Mouse (Mus musculus) erythroblast, embryonic 14.5 days (primary cell): ENCODE data around the gene Fgfbp3.

ENCODE experiments used
- GATA1 ChIP-seq: IDR thresholded peaks from 2 replicates; pipeline ENCODE4 v1.6.1; 2012; ENCODE audit warnings: low read length, inconsistent platforms, mixed read lengths
- TAL1 ChIP-seq: IDR thresholded peaks from 3 replicates; pipeline ENCODE4 v1.6.1; 2012; ENCODE audit warnings: low read length, inconsistent platforms, mixed read lengths

DNA sequence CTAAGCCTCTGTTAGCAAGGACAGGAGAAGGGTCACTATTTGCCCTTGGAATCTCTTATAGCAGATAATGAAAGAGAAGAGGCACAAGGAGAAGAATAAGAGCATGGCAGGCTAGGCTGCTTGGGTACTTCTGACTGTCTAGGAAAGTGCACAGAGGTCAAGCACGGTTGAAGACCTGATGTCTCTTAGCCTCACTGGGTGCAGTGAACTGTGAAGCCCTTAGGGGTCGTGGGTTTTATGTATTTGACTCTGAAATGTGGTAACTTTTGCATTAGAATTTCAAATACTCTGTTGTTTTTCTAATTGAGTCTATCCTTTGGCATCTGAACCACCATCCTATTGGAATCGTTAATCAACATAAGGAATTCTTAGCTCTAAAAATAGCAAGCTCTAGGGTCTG lies 31.7 kb downstream of the Fgfbp3 start:
- TF ChIP-seq GATA1: no peak
- TF ChIP-seq TAL1: no peak
